Mouse (Mus musculus): ENCODE measurements around the gene Mad2l2. TPM values are rescaled to one million over a fixed set of nuclear protein-coding genes. Genes with fewer than 3 reads are reported as not detected.
"Not testable (repeated sequence)": the region's sequence is repeated elsewhere in the genome, so short reads cannot be mapped to it uniquely, and the experiment has no call there.

Gene Mad2l2
- total RNA-seq, 2 experiments from 2014 or later, result 0.30 to 20.5 TPM

- ATAC-seq (replicated peaks; ENCODE audit: low FRiP score, poor library complexity, severe bottlenecking), result no peak
Observed at GRCm38 (mm10) chr4:148165551-148165950, 35.4 kb downstream of the Mad2l2 start.

DNA sequence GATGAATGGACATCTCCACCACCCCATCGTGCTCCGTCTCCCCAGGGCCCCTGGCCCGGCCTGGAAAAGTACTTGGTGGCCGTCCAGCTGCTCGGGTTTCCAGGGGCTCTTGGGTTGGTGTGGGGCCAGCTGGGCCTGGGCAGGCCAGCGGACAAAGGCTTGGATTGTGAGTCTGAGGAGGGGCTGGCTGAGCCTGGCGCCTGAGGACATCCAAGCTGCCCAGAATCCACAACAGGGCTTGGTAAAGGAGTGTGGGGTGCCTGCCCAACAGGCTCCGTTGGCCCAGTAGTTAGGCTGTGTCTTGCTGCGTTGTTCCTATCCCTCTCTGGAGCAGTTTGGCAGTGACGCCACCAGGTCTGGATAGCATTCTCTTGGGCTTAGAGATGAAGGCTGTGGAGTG, 36.2 kb downstream of the Mad2l2 start:
- ATAC-seq (replicated peaks; ENCODE audit: low FRiP score, poor library complexity, severe bottlenecking), result no peak

GRCm38 (mm10) chr4:148166986-148167385, 36.8 kb downstream of the Mad2l2 start:
- no peak for ATAC-seq (replicated peaks; ENCODE audit: low FRiP score, poor library complexity, severe bottlenecking)

DNA sequence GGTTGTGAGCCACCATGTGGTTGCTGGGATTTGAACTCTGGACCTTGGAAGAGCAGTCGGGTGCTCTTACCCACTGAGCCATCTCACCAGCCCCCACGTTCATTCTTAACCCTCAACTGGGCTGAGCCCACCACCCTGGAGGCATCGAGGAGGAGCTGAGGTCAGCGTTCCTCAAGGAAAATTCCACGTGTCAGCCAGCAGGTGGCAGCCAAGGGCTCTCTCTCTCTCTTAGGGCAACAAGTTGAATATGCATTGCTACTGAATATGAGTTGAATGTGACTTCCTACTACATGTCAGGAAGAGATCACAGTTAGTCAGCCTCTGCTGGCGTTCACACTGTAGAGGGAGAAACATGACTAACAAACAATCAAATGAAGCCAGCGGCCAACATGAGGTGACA, 38.1 kb downstream of the Mad2l2 start:
- peak; percentile 79 for ATAC-seq (replicated peaks; ENCODE audit: low FRiP score, poor library complexity, severe bottlenecking)

GRCm38 (mm10) chr4:148169586-148169985, 39.4 kb downstream of the Mad2l2 start:
- ATAC-seq (replicated peaks; ENCODE audit: low FRiP score, poor library complexity, severe bottlenecking), result no peak

DNA sequence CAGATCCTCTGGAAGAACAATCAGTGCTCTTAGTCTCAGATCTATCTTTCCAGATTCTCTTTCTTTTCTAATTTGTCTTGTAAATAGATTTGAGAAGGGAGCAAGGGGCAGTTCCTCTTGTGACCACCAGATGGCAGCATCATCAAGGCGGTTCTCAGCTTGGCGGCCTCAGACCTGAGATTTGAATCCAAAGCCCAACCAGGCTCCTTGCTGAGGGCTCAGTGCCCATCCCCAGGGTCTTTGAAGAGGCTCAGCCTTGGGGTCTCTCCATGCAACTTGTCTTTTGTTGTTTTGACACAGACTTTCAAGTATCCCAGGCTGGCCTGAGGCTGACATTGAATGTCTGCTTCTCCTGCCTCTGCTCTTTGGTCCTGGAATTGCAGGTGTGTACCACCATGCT, 40.7 kb downstream of the Mad2l2 start:
- 0 out of 2 replicates have a peak, but pooled peaks have one; percentile 40 for ATAC-seq (replicated peaks; ENCODE audit: low FRiP score, poor library complexity, severe bottlenecking)

DNA sequence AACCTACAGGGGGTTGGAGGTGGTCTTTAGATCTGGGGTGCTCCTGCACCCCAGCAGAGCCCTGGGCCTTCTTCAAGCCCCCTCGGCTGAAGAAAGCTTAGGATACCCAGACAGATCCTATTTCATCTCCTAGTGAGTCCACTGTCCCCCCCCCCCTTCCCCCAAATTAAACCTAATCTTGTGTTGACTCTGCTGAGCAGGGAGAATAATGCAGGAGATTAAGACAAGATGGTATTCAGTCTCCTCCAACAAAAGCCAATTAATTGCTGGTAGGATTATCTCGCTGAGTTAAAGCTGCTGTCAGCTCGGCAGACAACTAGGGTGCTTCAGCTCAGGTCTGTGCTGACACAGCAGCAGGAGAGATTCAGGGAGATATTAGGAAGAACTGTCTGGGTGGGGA, 41.1 kb downstream of the Mad2l2 start:
- no peak for ATAC-seq (replicated peaks; ENCODE audit: low FRiP score, poor library complexity, severe bottlenecking)

DNA sequence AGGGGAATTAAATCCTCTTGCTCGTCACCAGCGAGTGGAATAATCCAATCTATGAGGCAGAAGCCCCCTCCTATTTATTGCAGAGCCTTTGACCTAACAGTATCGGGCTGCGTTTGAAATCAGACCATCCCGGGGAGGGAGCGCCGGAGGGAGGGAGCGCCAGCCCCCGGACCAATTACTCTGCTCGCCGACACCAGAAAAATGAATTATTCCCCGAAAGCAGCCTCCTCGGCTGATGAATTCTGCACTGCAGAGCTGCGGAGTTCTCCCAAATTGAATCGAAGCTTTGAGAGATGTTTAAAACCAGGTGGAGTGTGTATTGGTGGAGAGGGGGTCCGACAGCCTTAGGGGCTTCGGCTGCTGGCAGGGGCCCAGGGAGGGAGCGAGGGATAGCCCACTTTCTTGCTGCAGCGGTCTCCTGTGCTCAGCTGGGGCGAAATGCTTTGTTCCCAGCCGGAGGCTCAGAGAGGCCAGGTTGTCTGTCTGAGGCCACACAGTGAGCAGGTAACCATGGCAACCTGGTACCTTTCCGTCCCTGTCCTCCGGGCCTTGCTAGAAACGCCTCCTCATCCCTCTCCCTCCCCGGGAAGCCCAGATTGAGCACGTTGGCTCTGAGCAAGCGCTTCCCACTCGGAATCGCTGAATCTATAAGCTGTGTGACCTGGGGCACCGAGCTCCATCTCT, 43.8 kb downstream of the Mad2l2 start:
- no peak for ATAC-seq (replicated peaks; ENCODE audit: low FRiP score, poor library complexity, severe bottlenecking)

- no peak for ATAC-seq (replicated peaks; ENCODE audit: low FRiP score, poor library complexity, severe bottlenecking)
Observed at GRCm38 (mm10) chr4:148174495-148174862, 44.3 kb downstream of the Mad2l2 start.

DNA sequence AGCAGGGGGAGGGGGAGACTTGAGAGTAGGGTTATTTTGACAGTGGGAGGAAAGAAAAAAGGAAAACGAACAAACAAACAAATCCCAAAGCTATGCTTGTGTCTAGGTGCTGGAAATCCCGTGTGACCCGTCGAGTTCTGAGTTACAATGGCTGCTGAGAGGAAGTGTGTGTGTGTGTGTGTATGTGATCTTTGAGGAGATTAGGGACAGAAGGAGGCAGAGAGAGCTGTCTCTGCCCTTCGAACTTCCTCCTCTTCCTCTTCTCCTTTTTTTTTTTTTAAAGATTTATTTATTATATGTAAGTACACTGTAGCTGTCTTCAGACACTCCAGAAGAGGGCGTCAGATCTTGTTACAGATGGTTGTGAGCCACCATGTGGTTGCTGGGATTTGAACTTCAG, 46.4 kb downstream of the Mad2l2 start:
- ATAC-seq (replicated peaks; ENCODE audit: low FRiP score, poor library complexity, severe bottlenecking), result not testable (repeated sequence)

GRCm38 (mm10) chr4:148177716-148178115, 47.5 kb downstream of the Mad2l2 start:
- ATAC-seq (replicated peaks; ENCODE audit: low FRiP score, poor library complexity, severe bottlenecking), result no peak

GRCm38 (mm10) chr4:148181483-148181882, 51.3 kb downstream of the Mad2l2 start:
- no peak for ATAC-seq (replicated peaks; ENCODE audit: low FRiP score, poor library complexity, severe bottlenecking)

DNA sequence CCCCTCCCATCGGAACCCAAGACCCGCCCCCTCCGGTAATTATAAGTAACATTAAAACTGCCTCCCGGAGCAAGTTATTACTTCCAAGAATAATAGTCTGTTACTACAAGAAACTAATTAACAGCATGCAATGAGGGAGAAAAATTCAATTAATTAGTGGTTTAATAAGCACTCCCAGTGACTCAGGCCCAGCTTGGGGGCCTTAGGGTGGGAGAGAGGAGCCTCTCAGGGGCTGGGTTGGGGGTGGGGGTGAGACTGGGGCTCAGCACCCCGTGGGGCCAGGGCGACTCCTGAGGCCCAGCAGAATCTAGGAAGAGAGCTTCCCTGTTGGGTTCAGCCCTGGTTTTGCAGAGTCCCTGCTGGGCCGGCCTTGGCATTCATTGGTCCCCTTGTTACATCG, 52.2 kb downstream of the Mad2l2 start:
- ATAC-seq (replicated peaks; ENCODE audit: low FRiP score, poor library complexity, severe bottlenecking), result no peak

DNA sequence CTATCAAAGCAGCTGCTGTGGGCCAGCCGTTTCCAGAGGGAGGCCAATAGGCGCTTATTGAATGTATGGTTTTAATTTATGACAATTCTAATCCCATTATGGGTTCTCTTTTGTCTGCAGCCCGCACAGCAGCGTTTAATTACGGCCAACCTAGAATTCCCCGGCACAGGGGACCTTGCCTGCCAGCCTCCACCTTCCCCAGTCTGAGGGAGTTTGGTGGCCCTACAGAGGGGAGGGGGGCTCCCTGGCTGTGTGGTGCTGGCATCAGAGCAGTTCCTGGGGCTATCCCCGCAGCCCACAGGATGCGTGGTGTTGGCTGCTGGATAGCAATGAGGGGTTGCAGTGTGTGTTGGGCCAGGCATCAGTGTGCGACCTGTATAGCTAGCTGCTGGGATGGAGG, 54.4 kb downstream of the Mad2l2 start:
- no peak for ATAC-seq (replicated peaks; ENCODE audit: low FRiP score, poor library complexity, severe bottlenecking)

GRCm38 (mm10) chr4:148185819-148186218, 55.6 kb downstream of the Mad2l2 start:
- no peak for ATAC-seq (replicated peaks; ENCODE audit: low FRiP score, poor library complexity, severe bottlenecking)

DNA sequence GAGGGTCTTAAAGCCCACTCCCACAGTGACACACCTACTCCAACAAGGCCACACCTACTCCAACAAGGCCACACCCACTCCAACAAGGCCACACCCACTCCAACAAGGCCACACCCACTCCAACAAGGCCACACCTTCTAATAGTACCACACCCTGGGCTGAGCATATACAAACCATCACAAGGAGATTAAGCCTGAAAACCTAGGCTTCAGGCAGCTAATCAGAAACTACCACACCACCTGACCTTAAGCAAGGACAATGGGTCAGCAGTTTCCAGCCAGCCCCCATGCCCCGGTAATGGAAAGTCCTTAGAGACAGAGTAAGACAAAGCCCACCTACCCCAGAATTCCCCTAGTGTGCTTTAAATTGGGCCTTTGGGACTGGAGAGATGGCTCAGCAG, 58.6 kb downstream of the Mad2l2 start:
- peak; percentile 60; the same call in 1 of the 2 replicates for ATAC-seq (replicated peaks; ENCODE audit: low FRiP score, poor library complexity, severe bottlenecking)

DNA sequence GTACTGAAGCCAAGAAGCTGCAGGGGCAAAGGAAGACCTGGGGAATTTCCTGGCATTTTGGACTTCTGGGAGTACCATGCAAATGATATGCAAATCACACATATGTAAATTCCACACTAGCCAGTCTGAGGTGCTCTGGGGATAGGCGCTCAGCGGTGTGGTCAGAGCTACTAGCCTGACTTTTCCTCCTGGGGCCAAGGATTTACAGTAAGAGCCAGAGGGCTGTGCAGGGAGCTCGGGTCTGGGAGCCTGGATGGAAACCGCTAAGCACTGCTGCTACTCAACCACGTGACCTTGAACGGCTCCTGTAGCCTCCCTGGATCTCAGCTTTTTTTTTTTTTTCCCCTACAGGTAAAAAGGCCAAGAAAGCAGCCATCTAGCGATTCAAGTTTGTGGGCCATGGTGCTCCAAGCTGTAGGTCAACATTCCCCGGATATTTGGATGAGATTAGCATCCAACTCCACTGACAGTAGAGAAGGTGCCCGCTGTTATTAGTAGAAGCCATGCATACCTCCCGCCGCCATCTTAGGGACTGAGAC, 62.6 kb downstream of the Mad2l2 start:
- no peak for ATAC-seq (replicated peaks; ENCODE audit: low FRiP score, poor library complexity, severe bottlenecking)

DNA sequence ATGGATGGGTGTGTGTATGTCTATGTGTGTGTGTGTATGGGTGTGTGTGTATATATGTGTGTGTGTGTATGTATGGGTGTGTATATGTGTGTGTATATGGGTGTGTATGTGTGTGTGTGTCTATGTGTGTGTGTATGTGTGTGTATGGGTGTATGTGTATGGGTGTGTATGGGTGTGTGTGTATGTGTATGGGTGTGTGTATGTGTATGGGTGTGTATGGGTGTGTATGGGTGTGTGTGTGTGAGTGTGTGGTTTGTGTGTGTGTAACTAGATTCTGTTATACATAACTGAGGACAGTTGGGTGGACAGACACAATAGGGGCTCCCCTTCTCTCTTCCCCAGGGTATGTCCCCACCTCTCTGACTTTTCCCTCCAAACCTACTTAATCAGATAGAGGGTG, 64.2 kb downstream of the Mad2l2 start:
- 0 out of 2 replicates have a peak, but pooled peaks have one; percentile 48 for ATAC-seq (replicated peaks; ENCODE audit: low FRiP score, poor library complexity, severe bottlenecking)
